Mouse (Mus musculus) gastrocnemius, postnatal 14 days (tissue): ENCODE data around the gene Foxc1. TPM values are rescaled to one million over a fixed set of nuclear protein-coding genes. Genes with fewer than 3 reads are reported as not detected.

ENCODE experiments used
- DNase-seq: peaks from one replicate; pipeline ENCODE4 v3.0.0; 2021; ENCODE audit warnings: mixed read lengths
- intact Hi-C: fragments of 180-260 bp; cut with DNase I; formaldehyde crosslinking; loops from one replicate; pipeline ENCODE4 v1.15.1; 2025; ENCODE audit warnings: low total_unique reads
- long read RNA-seq, 2 experiments: library from polyadenylated mRNA; stranded (forward); transcript quantifications; one replicate each; pipeline ENCODE4 v2.0.0; 2021
- total RNA-seq, 2 experiments: library from RNA; stranded (reverse); gene quantifications; 2 replicates each; pipeline ENCODE4 v1.2.3; 2021

Gene Foxc1
- 1 to 10 TPM; 1.3 to 1.4 TPM for total RNA-seq
- long read RNA-seq, experiment 1 = 0 reads
- long read RNA-seq, experiment 2, full-length matches to known transcripts = 4 of 4 reads
- long read RNA-seq, experiment 2, partial matches to known transcripts = 0 of 4 reads
- long read RNA-seq, experiment 2, other reads (novel, unspliced or antisense) = 0 of 4 reads

DNA sequence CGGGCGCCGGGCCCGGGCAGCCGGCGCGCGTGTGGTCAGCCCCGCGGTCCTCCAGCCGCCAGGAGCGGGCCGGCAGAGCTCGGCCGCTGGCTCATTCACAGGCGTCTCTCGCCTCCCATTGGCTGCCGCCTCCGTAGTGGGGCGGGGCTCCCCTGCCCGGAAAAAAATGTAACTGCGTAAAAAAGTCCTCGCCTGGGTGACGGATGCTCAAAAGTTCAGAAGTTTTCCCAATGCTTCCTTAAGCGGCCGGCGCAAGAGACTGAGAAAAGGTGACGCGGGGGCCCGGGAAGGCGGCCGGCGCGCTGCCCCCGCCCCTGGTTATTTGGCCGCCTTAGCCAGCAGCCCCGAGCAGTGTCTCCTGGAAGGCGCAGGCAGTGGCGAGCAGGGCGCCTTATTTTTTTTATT is at the start of gene Foxc1:
Foxc1 (plus strand) TSS at position 206 of the 405 bp plus-strand sequence.
- DNase-seq = peak; percentile 78
- intact Hi-C loops = no loop called here

DNA sequence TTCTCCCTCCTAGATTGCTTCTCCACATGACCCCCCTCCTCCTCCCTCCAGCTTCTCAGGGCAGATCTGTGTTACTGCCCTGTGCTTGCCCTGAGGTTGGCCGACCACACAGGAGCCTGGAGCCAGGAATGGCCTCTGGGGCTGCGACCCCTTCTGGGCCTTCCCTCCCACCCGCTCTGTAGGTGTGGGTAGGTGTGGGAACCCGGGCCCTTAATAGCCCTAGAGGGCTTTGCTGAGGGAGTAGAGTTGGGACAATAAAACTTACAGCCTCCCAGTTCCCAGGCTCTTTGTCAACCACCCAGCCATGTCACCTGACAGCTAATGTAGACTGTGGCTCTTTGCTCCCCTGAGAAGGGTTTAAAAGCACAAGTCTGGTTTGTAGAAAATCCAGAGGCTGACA is 46.0 kb upstream of the Foxc1 start:
- intact Hi-C loops = no loop called here
- no peak for DNase-seq

DNA sequence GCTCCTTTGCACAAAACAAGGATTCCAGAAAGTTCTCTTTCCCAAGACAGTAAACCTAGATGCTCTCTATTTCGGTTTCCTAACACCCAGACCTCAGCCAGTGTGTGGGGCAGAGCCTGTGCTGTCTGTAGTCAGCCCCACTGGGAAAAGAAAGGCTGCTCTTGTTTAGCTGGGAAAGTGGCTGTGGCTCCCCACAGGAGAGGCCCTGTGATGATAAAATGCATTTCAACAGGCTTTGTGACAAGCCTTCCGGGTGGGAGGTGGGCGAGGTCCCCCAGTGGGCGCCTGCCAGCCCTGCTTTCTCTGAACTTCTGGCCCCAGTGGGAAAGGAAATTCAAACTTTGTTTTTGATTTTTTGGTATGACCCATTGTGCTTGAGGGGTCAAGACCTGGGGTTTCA is 45.4 kb upstream of the Foxc1 start:
- no peak for DNase-seq
- intact Hi-C loops = no loop called here

DNA sequence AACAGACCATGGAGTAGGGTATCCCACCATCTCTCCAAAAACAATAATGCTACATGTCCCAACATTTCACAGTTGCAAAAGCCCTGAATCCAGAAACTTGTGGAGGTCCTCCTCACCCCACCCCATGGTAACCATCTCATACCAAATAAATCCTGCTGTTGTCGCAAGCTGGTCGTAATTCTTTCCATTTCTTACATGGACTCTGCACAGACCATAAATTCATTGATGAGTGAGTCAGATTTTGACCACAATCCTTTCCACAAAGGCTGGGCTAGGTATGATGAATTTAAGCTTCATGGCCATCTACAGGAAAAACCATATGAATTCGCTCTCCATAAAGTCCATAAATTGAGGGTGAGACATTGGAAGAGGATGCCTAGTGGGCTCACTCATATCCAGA is 42.0 kb upstream of the Foxc1 start:
- intact Hi-C loops = no loop called here

DNA sequence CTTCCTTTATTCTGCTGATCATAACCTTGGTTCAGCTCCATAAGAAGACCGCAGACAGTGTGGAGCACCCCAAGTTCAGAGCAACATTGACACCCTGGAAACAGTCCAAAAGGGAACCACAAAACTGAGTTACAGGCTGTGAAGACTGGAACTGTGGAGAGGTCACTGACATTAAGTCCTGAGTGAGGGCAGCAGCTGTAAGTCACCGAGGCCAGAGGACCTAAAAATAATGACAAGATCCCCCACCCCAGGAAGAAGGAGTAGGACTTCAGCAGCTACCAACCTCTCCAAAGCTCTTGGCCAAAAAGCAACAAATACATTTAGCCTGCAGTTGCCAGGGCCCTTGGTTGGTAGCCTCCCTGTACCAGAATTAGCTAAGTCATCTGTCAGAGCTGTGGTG is 40.9 kb upstream of the Foxc1 start:
- intact Hi-C loops = no loop called here
- DNase-seq = no peak

More for the DNA sequence above, 42.0 kb upstream of the Foxc1 start:
- DNase-seq = no peak

DNA sequence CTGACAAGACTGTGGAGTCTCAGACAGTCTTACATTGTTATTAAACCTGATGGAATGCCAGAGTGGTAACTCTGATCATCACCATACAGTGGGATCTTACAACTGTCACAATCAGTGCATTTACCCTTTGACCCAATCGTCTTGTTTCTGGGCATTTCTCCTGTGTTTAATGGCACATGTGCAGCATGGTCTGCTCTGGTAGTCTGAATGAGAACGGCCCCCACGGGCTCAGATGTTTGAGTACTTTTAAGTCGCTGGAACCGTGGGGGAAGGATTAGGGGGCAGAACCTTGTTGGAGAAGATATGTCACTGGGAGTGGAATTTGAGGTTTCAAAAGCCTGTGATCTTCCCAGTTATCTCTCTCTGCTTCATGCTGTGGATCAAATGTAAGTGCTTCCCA is 33.6 kb upstream of the Foxc1 start:
- no peak for DNase-seq
- intact Hi-C loops = no loop called here

DNA sequence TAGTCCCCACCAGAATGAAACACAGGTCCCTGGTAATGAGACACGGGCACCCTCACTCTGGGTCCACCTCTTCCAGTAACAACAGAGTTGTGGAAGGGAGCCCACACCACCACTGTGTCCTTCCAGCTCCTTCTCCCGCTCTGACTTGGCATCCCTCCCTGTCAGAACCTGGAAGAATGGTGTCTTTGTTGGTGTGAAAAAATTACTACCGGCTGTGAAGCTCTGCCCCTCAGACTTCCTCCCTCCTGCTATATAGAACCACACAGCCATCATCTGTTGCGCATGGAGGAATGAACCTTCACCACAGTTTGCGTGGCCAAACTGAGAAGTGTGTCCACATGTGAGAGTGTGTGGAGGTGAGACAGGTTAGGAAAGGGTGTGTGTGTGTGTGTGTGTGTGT is 30.7 kb upstream of the Foxc1 start:
- no peak for DNase-seq
- intact Hi-C loops = no loop called here

DNA sequence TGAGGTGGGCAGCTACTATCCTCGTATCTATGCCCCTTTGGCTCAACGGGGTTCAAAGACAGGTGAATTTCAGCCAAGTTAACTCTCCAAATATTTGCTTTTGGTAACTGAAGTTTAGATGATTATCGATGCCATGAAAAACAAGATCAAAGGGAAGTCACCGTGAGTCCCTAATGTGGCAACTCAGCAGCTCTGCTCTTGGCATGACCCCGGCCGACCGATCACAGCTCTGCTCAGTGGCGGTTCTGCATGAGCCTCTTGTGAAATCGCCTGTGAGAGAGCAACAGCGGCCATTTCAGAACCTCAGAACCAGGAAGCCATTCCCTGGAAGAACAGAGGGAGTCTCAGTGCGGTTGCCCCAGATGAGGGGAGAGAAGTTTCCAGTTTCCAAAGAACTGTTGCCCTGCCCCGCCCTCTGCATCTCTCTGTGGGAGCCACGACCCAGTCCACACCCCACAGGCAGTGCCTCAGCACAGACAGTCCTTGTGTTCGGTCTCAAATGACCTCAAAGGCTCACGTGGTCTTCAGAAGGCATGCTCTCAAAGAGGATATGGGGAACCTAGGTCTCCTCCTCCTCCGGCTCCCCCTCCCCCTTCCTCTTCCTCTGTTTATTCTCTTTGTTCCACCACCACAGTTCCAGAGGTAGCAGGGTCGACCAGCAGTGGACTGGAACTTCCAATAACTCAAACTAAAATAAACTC is 27.0 kb upstream of the Foxc1 start:
- DNase-seq = no peak

DNA sequence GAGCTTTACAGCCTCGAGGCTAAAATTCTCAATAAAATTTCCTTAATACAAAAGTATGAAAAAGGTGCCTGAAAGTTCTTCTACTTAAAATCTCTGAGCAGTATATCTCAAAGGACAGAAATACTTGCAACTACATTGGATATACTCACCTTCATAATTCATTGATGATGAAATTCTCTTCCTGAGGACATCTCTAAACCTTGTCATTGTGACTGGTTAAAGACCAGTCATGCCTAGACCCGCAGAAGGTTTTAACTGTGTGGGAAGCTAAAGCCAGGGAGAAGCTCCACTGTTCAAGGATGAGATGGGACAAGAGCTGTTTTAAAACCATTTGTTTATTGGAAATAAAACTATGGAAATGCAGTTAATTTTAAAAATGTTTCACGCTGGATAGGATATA is 26.1 kb upstream of the Foxc1 start:
- DNase-seq = no peak
- intact Hi-C loops = no loop called here

More for the DNA sequence above, 27.0 kb upstream of the Foxc1 start:
- intact Hi-C loops = no loop called here

DNA sequence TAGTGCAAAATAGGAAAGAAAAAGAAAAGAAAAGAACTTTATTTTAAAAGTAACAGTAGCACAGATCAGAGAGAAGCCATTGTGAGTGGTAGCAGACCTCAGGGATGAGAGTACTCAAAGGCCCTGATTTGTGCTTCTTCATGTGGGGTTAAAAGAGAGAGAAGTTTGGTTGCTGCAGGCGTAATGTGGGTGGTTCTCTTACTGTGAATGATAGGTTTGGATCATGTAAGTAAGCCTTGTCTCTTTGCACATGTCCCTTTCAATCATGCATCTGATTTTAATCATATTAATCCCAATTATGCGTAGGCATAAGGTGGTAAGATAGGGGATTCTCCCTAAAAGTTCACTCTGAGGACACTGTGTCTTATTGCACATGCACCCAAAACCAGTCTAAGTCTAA is 24.4 kb upstream of the Foxc1 start:
- intact Hi-C loops = no loop called here

DNA sequence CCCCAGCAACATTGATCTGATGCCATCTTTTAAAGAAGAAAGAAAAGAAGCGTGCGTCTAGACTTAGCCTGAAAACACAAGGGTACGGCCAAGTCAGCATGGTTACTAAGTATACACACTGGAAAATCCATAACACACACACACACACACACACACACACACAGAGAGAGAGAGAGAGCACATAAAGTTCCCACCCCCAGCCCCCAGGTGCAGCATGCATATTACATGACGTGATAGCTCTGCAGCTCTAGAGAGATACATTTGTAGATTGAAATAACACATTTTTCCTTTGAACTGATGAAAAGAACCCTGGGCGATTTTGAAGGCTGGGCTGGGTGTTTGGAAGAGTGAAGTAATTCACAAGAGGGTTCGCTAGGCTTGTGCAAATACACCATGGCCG is 21.7 kb upstream of the Foxc1 start:
- intact Hi-C loops = no loop called here

More for the DNA sequence above, 24.4 kb upstream of the Foxc1 start:
- no peak for DNase-seq

DNA sequence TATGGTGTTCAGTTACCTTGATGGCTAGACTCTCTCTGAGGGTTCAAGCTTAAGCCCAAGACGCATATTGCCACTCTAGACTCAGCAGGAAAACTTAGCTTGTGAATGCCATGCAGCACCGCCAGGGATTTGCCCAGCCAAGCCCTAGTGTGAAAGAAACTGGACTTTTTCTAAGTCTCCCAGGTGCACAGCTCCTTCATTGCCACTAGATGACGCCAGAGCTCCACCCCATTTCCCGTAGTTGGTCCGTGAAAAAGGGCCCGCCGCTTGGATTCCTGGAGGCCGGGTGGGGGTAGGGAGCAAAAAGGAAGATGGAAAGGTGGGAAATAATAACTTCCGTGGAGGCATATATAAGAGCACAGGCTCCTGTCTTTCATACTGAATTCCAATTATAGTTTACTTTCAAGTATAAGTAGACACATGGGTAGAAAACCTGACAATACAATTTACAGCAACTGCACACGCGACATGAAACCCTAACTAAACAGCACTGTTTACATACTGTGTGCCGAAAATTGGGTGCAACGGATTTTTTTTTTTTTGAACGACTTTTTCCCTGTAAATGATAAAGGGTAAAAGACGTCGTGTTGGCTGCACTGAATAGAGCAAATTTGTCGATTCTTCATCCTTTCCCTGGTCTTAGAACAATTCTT is 13.8 kb upstream of the Foxc1 start:
- intact Hi-C loops = loop anchor here (10.0 kb wide), 1 partner anchor 702 kb away; no protein-coding TSS in a partner anchor
- DNase-seq = peak; percentile 54

More for the DNA sequence above, 21.7 kb upstream of the Foxc1 start:
- DNase-seq = no peak

DNA sequence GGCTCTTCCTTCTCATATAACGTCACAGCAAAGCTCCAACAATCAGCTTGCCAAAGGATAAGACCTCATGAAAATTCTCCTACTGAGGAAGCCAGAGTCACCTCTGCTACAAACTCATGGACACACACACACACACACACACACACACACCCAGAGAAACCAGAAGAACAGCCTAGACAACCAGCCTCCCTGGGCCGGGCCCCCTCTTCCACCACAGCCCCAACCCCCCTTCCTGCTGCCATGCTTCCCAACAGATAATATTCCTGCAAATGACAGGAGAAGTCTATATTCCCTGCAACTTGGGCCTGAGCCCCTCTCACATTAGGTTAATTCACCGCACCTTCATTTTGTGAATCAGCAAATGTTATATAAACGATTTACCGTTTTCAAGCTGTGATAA is 13.3 kb upstream of the Foxc1 start:
- DNase-seq = no peak
- intact Hi-C loops = loop anchor here (10.0 kb wide), 1 partner anchor 702 kb away; no protein-coding TSS in a partner anchor

DNA sequence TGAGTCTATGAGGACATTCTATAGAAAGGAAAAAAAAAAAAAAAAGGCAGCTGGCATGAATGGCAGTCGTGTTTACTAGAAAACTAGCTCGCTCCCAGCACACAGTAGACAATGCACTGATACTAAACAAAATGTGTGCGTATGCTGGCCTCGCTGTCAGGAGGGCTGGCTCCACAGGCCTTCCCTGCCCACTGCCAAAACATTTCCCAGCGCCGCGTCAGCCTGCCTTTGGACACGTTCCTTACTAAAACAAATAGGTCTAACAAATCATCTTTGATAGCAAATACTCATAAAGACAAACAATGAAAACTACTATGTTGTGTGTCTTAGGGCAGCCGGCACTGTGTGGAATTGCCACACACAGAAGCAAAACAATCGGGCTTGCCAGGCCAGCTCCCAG is 9.1 kb upstream of the Foxc1 start:
- intact Hi-C loops = loop anchor here (5.0 to 10.0 kb wide), 2 partner anchors 500 to 697 kb away; no protein-coding TSS in a partner anchor
- no peak for DNase-seq

DNA sequence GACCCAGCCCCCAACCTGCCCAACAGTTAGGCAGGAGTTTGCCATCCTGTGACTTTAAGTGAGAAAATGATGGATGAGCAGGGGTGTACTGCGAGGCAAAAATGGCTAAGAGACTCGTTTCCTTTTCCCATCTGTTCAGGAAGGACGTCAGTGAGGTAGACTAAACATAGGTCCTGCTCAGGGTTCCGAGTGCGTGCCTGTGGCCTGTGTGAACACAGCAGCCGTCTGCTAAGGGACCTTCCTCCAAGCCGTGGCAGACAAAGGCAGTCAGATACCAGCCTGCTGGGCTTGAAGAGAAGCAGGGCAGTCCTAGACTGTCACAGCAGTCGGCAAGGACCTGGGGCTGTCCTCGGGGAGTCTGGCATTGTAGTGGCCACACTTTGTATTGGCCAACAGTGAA is 8.4 kb upstream of the Foxc1 start:
- no peak for DNase-seq
- intact Hi-C loops = loop anchor here (5.0 to 10.0 kb wide), 2 partner anchors 499 to 697 kb away; no protein-coding TSS in a partner anchor

DNA sequence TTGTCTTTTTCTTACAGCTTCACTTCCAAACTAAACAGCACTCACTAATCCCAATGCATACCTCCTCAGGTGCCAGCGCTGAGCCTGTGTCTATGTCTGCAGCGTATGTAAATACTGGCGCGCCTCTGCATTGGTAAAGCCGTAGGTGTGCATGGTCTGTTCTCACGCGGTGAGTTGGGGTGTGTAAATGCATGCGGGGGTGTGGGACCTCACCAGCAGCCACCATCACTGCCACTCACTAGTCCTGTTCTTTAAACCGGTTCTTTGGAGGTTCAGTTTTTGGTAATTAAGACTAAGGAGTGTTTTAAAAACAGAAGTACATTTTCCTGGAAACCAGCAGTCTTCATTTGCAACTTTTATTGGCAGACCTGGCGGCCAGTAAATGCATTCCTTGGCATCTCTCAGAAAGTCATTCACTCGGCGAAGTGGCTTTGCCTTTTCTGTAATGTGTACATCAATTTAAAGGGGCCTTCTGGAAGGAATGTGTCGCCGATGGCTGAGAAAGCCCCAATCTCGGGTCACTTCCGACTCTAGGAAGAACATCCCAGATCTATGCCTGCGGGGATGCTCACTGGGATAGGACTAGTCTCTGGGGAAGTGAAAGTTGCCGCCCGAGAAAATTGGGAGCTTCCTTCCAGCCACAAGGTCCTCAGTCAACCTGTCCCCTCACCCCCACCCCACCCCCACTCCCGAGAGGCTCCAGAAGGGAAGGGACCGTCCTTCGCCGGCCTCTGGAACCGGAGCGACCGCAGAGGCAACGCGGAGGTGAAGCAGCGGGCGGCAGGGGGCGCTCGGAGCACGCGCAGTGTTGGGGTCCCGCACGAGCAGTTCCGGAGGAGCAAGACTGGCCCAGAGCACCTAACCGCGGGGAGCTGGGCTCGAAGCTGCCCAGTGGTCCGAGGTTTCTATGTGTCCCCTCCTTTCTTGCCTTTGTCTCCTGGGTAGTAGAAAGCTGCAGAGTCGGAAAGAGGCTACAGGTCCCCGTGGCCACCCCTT is 5.6 kb upstream of the Foxc1 start:
- DNase-seq = peak; percentile 86

DNA sequence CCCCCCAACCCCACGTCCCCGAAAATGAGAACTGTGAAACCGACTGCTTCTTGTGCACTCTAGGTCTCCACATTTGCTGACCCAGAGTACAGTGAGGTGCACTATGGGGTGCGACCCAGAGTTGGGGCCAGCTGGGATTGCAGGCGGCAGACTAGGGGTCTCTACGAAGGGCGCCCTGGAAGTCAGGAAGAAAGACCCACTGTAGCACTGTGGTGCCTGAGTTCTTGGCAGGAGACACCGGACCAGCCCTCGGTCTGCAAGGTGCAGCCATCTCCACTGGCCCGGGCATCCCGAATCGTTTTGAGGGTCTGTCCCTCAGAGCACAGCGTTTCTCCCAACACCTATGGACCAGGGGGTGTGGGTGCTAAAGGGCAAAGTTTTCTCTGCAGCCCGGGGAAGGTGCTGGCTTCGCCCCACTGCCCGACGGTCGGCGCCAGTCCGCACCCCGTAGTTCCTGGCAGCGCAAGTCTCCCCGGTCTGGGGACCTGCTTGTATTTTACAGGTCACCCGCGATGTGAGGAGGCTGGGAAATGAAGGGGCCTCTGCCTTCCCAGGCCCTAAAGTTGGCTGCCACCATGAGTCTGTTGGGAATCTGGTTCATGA is 4.6 kb upstream of the Foxc1 start:
- DNase-seq = no peak
- intact Hi-C loops = loop anchor here (2.0 to 5.0 kb wide), 4 partner anchors 155 to 880 kb away; no protein-coding TSS in a partner anchor

More for the DNA sequence above, 5.6 kb upstream of the Foxc1 start:
- intact Hi-C loops = loop anchor here (2.0 to 5.0 kb wide), 4 partner anchors 156 to 881 kb away; no protein-coding TSS in a partner anchor

DNA sequence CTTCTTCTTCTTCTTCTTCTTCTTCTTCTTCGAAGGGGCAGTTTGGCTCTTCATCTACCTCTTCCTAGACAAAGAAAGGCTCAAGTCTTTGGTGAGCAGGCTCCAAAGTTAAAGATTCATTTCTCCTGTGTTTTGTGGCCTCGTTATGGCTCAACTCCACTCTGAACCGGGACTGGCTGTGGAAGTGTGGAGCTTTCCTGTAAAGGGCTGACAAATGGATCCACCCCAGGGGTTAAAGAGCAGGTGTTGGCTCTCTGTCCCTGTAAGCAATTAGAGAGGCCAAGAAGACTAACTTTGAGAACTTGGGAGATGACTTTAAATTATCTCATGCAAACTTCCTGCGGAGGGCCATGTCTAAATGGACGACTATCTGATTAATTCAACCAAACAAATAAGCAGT is 4.0 kb upstream of the Foxc1 start:
- intact Hi-C loops = loop anchor here (5.0 kb wide), 3 partner anchors 415 to 880 kb away; no protein-coding TSS in a partner anchor
- no peak for DNase-seq
